Mouse (Mus musculus) ES-E14 (cell line): Measurements from ENCODE around the gene Cacna2d1.

ENCODE experiments used
- MAFK ChIP-seq: IDR thresholded peaks from 2 replicates; pipeline ENCODE4 v1.6.1; 2014; ENCODE audit warnings: mild to moderate bottlenecking, low read depth, low read length, inconsistent platforms; ENCODE audit not compliant: insufficient read depth
- ZC3H11A ChIP-seq: IDR thresholded peaks from 2 replicates; pipeline ENCODE4 v1.6.1; 2012; ENCODE audit warnings: low read depth, mild to moderate bottlenecking, inconsistent platforms, low read length, borderline replicate concordance
- ZNF384 ChIP-seq: IDR thresholded peaks from 2 replicates; pipeline ENCODE4 v1.6.1; 2012; ENCODE audit warnings: low read depth, low read length, inconsistent platforms

GRCm38 (mm10) chr5:15935831-15936710 lies 1.6 kb downstream of the Cacna2d1 start:
- TF ChIP-seq ZNF384 (no peak), MAFK (no peak), ZC3H11A (no peak)
